Mouse (Mus musculus): ENCODE measurements around the gene Cygb. TPM values are rescaled to one million over a fixed set of nuclear protein-coding genes. Genes with fewer than 3 reads are reported as not detected.

Cygb gene
- polyA plus RNA-seq, 1 experiment, result 0.47 TPM

GRCm38 (mm10) chr11:116624131-116624832 is 29.8 kb downstream of the Cygb start:
- Histone ChIP-seq H3ac (ENCODE audit: control insufficient read depth, insufficient read length) (peak overlapping the region; percentile 24), H3K27me3 (ENCODE audit: control insufficient read depth, insufficient read depth, insufficient read length) (no peaks in the 10 kb centered on the region), H3K36me3 (ENCODE audit: control insufficient read depth, insufficient read depth) (no peaks in the 10 kb centered on the region), H3K4me3 (peak overlapping the region; percentile 54), H3K79me2 (ENCODE audit: control insufficient read depth, insufficient read depth) (peaks cover 25% of the 10 kb centered on the region), H3K4me2 (ENCODE audit: low read depth) (peak overlapping the region; percentile 85)
- TF ChIP-seq POLR2AphosphoS2 (IDR thresholded peaks at IDR 0.05; ENCODE audit: insufficient read length, low read depth) (peak; percentile 41), POLR2A (IDR thresholded peaks at IDR 0.05; ENCODE audit: insufficient read length, low read depth) (peak; percentile 49), USF1 (IDR thresholded peaks at IDR 0.05; ENCODE audit: low read depth) (no peak)

- H3ac ChIP-seq (ENCODE audit: control insufficient read depth, insufficient read length), result peak overlapping the region; percentile 24
- H3K4me2 ChIP-seq (ENCODE audit: low read depth), result peak overlapping the region; percentile 85
- H3K36me3 ChIP-seq (ENCODE audit: control insufficient read depth, insufficient read depth), result no peaks in the 10 kb centered on the region
- TF ChIP-seq E2F4 (IDR thresholded peaks at IDR 0.05; ENCODE audit: insufficient read depth) (no peak), MYOG (IDR thresholded peaks at IDR 0.05; ENCODE audit: control insufficient read depth in 1 of 3, insufficient read depth in 1 of 3, insufficient read length in 2 of 3, low read depth in 2 of 3) (peak in 1 of 3 experiments; percentile 39), SRF (IDR thresholded peaks at IDR 0.05; ENCODE audit: control insufficient read depth, insufficient read length, low read depth) (no peak), CEBPB (IDR thresholded peaks at IDR 0.05; ENCODE audit: insufficient read depth, poor library complexity, severe bottlenecking) (no peak), TCF12 (IDR thresholded peaks at IDR 0.05; ENCODE audit: insufficient read depth, poor library complexity, severe bottlenecking) (no peak), MYOD1 (IDR thresholded peaks at IDR 0.05; ENCODE audit: control insufficient read depth in 1 of 3, insufficient read length in 2 of 3, low read depth in 2 of 3) (peak in 1 of 3 experiments; percentile 32), USF1 (IDR thresholded peaks at IDR 0.05; ENCODE audit: low read depth) (no peak), POLR2A (IDR thresholded peaks at IDR 0.05; ENCODE audit: insufficient read length, low read depth) (no peak), TCF3 (IDR thresholded peaks at IDR 0.05; ENCODE audit: insufficient read length, low read depth) (no peak)
- H3K79me2 ChIP-seq (ENCODE audit: control insufficient read depth, insufficient read depth), result peaks cover 32% of the 10 kb centered on the region
- H3K4me3 ChIP-seq, result peak overlapping the region; percentile 54
- H3K27me3 ChIP-seq (ENCODE audit: control insufficient read depth, insufficient read depth, insufficient read length), result no peaks in the 10 kb centered on the region
Observed at GRCm38 (mm10) chr11:116623281-116624124, 30.6 kb downstream of the Cygb start.

GRCm38 (mm10) chr11:116621258-116621704 is 32.8 kb downstream of the Cygb start:
- Histone ChIP-seq H3K36me3 (ENCODE audit: control insufficient read depth, insufficient read depth) (no peaks in the 10 kb centered on the region), H3K4me3 (no peak overlapping the region), H3K4me2 (ENCODE audit: low read depth) (peak overlapping the region; percentile 85), H3K79me2 (ENCODE audit: control insufficient read depth, insufficient read depth) (peaks cover 40% of the 10 kb centered on the region), H3K27me3 (ENCODE audit: control insufficient read depth, insufficient read depth, insufficient read length) (no peaks in the 10 kb centered on the region), H3ac (ENCODE audit: control insufficient read depth, insufficient read length) (no peak overlapping the region)
- TF ChIP-seq CEBPB (IDR thresholded peaks at IDR 0.05; ENCODE audit: insufficient read depth, poor library complexity, severe bottlenecking), result peak; percentile 96
- no peak for TF ChIP-seq REST (IDR thresholded peaks at IDR 0.05; ENCODE audit: insufficient read depth, insufficient read length)
- TF ChIP-seq TCF12 (IDR thresholded peaks at IDR 0.05; ENCODE audit: insufficient read depth, poor library complexity, severe bottlenecking), result no peak
- no peak for TF ChIP-seq SRF (IDR thresholded peaks at IDR 0.05; ENCODE audit: control insufficient read depth, insufficient read length, low read depth)
- no peak for TF ChIP-seq USF1 (IDR thresholded peaks at IDR 0.05; ENCODE audit: low read depth)
- peak in 1 of 3 experiments; percentile 66 for TF ChIP-seq MYOD1 (IDR thresholded peaks at IDR 0.05; ENCODE audit: control insufficient read depth in 1 of 3, insufficient read length in 2 of 3, low read depth in 2 of 3)
- TF ChIP-seq MAX (IDR thresholded peaks at IDR 0.05; ENCODE audit: low read depth), result peak; percentile 62
- peak; percentile 47 for TF ChIP-seq POLR2A (IDR thresholded peaks at IDR 0.05; ENCODE audit: insufficient read length, low read depth)
- TF ChIP-seq POLR2AphosphoS2 (IDR thresholded peaks at IDR 0.05; ENCODE audit: insufficient read length, low read depth), result peak; percentile 65
- peak; percentile 11 for TF ChIP-seq TCF3 (IDR thresholded peaks at IDR 0.05; ENCODE audit: insufficient read length, low read depth)
- peak in 1 of 3 experiments; percentile 76 for TF ChIP-seq MYOG (IDR thresholded peaks at IDR 0.05; ENCODE audit: control insufficient read depth in 1 of 3, insufficient read depth in 1 of 3, insufficient read length in 2 of 3, low read depth in 2 of 3)

GRCm38 (mm10) chr11:116620559-116621253 is 33.4 kb downstream of the Cygb start:
- no peak overlapping the region for H3ac ChIP-seq (ENCODE audit: control insufficient read depth, insufficient read length)
- H3K79me2 ChIP-seq (ENCODE audit: control insufficient read depth, insufficient read depth), result peaks cover 40% of the 10 kb centered on the region
- peak overlapping the region; percentile 85 for H3K4me2 ChIP-seq (ENCODE audit: low read depth)
- no peak for TF ChIP-seq TCF3 (IDR thresholded peaks at IDR 0.05; ENCODE audit: insufficient read length, low read depth)
- TF ChIP-seq MYOG (IDR thresholded peaks at IDR 0.05; ENCODE audit: control insufficient read depth in 1 of 3, insufficient read depth in 1 of 3, insufficient read length in 2 of 3, low read depth in 2 of 3), result no peak
- no peak for TF ChIP-seq CEBPB (IDR thresholded peaks at IDR 0.05; ENCODE audit: insufficient read depth, poor library complexity, severe bottlenecking)
- TF ChIP-seq POLR2A (IDR thresholded peaks at IDR 0.05; ENCODE audit: insufficient read length, low read depth), result no peak
- no peak for TF ChIP-seq POLR2AphosphoS2 (IDR thresholded peaks at IDR 0.05; ENCODE audit: insufficient read length, low read depth)
- no peak for TF ChIP-seq TCF12 (IDR thresholded peaks at IDR 0.05; ENCODE audit: insufficient read depth, poor library complexity, severe bottlenecking)
- TF ChIP-seq MAX (IDR thresholded peaks at IDR 0.05; ENCODE audit: low read depth), result no peak
- no peaks in the 10 kb centered on the region for H3K36me3 ChIP-seq (ENCODE audit: control insufficient read depth, insufficient read depth)
- no peak overlapping the region for H3K4me3 ChIP-seq
- no peaks in the 10 kb centered on the region for H3K27me3 ChIP-seq (ENCODE audit: control insufficient read depth, insufficient read depth, insufficient read length)
